Mouse (Mus musculus): Measurements from ENCODE around the gene Chd1.

GRCm38 (mm10) chr17:15686396-15686795, 18.4 kb upstream of the Chd1 start:
- TF ChIP-seq POLR2A (IDR thresholded peaks at IDR 0.05; ENCODE audit: borderline replicate concordance, low read depth, low read length): no peak
- no peak for TF ChIP-seq CTCF (IDR thresholded peaks at IDR 0.05; ENCODE audit: low read depth, low read length)
